Mouse (Mus musculus) brown adipose tissue, adult 24 weeks (tissue): ENCODE measurements around the gene Sf3a1. TPM values are rescaled to one million over a fixed set of nuclear protein-coding genes. Genes with fewer than 3 reads are reported as not detected.
"Not testable (repeated sequence)": the region's sequence is repeated elsewhere in the genome, so short reads cannot be mapped to it uniquely, and the experiment has no call there.

ENCODE experiments used
- H3K27ac ChIP-seq: fragments of 200-500 bp; replicated peaks from 2 replicates; pipeline ENCODE4 v1.5.1; 2012; ENCODE audit warnings: low read depth, mild to moderate bottlenecking, low read length
- H3K4me1 ChIP-seq: fragments of 200-500 bp; 2 replicates; pipeline ENCODE4 v1.6.1; 2012; ENCODE audit warnings: low read length, mixed read lengths; ENCODE audit not compliant: control insufficient read depth, insufficient read depth, insufficient read length
- H3K4me3 ChIP-seq: fragments of 200-500 bp; 2 replicates; pipeline ENCODE4 v1.5.1; 2012; ENCODE audit warnings: low read depth, mild to moderate bottlenecking, low read length, moderate library complexity; ENCODE audit not compliant: insufficient read depth
- polyA plus RNA-seq: library from polyadenylated mRNA; stranded (reverse); fragments of >200 nt; gene quantifications from 2 replicates; pipeline ENCODE4 v1.2.4, GENCODE M21; 2012; ENCODE audit not compliant: missing spikeins, insufficient read depth, insufficient read length

Gene Sf3a1
- polyA plus RNA-seq, 1 experiment, result 7.3 TPM

DNA sequence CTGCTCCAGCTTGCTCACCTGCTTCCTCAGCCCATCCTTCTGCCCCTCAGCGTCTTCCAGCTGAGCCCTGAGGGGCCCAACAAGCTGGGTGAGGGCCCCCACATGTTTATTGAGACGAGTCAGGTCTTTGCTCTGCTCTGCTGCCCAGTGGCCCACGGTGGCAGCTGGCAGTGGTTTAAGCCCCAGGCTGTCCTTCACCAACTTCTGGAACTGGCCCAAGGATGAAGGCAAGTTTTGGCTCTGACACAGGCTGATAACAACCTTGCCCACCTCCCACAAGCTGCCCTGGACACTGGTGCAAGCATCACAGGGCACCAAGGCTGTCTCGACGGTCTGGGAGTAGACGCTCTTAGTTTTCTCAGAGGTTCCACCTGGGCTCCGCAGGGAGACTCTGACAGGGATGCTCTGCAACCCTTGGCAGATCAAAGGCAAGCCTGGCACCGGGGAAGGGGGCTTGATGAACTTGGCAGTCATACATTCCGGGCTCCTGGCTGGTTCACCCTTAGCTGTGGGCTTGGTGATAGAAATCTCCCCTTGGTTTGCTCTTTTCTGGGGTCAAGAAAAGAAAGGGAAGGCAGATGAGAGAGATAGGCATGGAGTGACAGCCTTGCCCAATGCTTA lies 11.5 kb upstream of the Sf3a1 start:
- H3K27ac ChIP-seq, result no peak overlapping the region
- H3K4me1 ChIP-seq, result peaks cover 5% of the 10 kb centered on the region
- H3K4me3 ChIP-seq, result no peak overlapping the region

DNA sequence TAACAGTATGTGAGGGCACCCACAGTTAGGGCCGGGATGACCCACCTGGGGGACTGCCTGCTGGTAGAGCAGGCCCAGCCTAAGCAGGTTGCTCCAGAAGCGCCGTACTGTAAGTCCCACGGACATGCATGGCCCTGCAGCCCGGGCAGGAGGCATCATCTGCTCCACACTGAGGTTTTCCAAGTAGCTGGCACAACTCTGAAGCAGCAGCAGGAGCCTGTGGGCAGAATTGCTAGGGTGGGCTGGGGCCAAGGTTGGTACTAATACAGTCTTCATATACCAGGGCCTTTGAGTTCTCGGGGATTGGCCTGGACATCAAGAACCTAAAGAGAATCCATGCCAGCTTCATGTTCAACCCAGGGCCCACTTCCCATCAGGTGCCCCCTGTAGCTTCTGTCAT lies 10.3 kb upstream of the Sf3a1 start:
- H3K4me1 ChIP-seq, result peaks cover 5% of the 10 kb centered on the region
- no peak overlapping the region for H3K4me3 ChIP-seq
- H3K27ac ChIP-seq, result no peak overlapping the region

DNA sequence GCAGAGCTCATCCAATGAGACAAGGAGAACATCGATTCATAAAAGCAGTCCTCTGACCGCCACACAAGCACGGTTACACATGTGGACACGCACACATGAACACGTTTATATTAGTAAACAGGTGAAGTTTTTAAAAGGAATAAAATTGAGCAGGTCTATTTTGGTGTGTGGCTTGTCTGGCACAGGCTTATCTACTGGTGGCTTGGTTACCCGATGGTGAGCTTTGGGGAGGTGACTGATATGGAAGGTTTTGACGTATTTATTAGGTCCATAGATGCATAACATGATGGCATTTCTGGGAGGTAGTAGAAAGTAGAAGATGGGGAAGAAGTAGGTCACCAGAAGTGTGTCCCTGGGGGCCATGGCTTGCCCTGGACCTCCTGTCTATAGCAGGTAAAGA lies 6.5 kb upstream of the Sf3a1 start:
- H3K4me1 ChIP-seq, result 0 out of 2 replicates have a peak, but pooled peaks cover under 1% of the 10 kb centered on the region
- H3K27ac ChIP-seq, result no peak overlapping the region
- H3K4me3 ChIP-seq, result no peak overlapping the region

GRCm38 (mm10) chr11:4155641-4156040 lies 4.5 kb upstream of the Sf3a1 start:
- H3K27ac ChIP-seq, result no peak overlapping the region
- no peaks in the 10 kb centered on the region; the same call in 1 of the 2 replicates for H3K4me1 ChIP-seq
- no peak overlapping the region for H3K4me3 ChIP-seq

GRCm38 (mm10) chr11:4158676-4159075 lies 1.5 kb upstream of the Sf3a1 start:
- Histone ChIP-seq H3K4me3 (no peak overlapping the region), H3K4me1 (peaks cover 3% of the 10 kb centered on the region; the same call in 1 of the 2 replicates), H3K27ac (no peak overlapping the region)

DNA sequence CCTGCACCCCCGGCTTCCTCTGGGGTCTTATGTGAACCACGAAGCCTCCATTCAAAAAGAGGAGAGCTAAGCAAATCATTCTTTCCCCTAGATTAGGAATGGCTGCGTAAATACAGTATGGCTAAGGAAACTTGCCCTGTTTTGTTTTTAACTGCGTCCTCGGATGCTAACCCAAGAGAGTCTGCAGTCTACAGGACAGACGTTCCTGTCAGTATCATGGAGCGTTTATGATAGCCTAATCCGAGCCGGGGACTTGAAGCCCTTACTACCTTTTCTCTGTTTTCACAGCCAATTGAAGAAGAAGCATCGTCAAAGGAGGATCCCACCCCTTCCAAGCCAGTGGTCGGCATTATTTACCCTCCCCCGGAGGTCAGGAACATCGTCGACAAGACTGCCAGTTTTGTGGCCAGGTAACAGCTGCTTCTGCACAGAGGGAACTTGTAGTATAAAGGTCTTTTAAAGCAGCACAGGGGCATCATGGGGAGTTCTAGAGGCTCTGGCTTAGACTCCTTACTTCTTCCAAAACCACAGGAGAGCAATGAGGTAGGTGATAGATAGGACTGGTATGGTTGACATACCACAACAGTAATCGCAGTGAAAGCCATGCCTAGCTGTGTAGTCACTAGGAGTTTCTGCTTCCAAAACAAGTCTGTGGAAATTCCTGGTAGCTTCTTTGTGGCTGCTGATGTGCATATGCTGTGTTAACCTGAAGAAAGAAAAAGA lies 769 bp downstream of the Sf3a1 start:
- Histone ChIP-seq H3K4me1 (peaks cover 3% of the 10 kb centered on the region; the same call in 1 of the 2 replicates), H3K27ac (peak overlapping the region; percentile 85; the same call in 1 of the 2 replicates), H3K4me3 (peak overlapping the region; percentile 95)

DNA sequence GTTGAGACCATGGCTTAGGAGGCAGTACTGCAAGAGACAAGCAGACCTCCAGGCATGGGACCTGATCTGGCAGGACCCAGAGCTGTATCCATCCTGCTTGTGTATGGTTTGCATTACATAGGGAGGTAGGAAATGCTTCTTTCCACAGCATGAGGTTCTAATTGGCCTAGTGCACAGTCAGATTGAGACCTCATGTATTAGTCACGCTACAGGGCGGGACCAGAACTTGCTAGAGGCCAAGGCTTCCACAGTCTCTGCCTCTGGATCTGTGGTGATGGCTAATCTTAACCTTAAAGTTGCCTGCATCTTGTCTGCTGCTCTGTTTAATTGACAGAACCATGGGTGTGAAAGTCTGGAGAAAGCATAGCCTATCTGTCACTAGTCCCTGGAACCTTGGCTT lies 4.6 kb downstream of the Sf3a1 start:
- H3K4me3 ChIP-seq, result no peak overlapping the region
- H3K4me1 ChIP-seq, result peaks cover 3% of the 10 kb centered on the region; the same call in 1 of the 2 replicates
- no peak overlapping the region for H3K27ac ChIP-seq

- Histone ChIP-seq H3K4me3 (no peak overlapping the region), H3K27ac (no peak overlapping the region), H3K4me1 (no peaks in the 10 kb centered on the region)
Measured at GRCm38 (mm10) chr11:4166467-4167090, 6.4 kb downstream of the Sf3a1 start.

GRCm38 (mm10) chr11:4174586-4174985 lies 14.4 kb downstream of the Sf3a1 start:
- Histone ChIP-seq H3K4me3 (no peak overlapping the region), H3K27ac (peak overlapping the region; percentile 33; the same call in 1 of the 2 replicates)

GRCm38 (mm10) chr11:4177716-4178115 lies 17.6 kb downstream of the Sf3a1 start:
- Histone ChIP-seq H3K4me3 (no peak overlapping the region), H3K27ac (no peak overlapping the region), H3K4me1 (no peaks in the 10 kb centered on the region)

More at GRCm38 (mm10) chr11:4174586-4174985, 14.4 kb downstream of the Sf3a1 start:
- no peaks in the 10 kb centered on the region for H3K4me1 ChIP-seq

GRCm38 (mm10) chr11:4182061-4182460 lies 21.9 kb downstream of the Sf3a1 start:
- H3K27ac ChIP-seq, result no peak overlapping the region
- H3K4me1 ChIP-seq, result no peaks in the 10 kb centered on the region
- H3K4me3 ChIP-seq, result no peak overlapping the region

DNA sequence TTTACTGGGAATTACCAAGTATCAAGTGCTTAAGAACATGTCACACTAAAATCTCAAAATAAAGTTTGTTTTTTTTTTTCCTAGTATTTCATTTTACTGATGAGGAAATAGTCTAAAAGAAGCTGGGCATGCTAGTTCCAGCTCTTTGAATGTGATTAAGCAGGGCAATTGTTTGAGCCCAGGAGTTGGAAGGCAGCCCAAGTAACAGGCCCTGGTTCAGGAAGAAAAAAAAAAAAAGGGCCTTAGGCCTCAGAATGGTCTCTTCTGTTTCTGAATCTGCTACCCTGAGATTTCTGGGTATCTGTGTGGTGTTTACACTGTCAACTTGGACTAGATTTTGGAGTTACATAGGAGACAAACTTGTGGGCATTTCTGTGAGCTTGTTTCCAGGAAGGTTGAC lies 23.4 kb downstream of the Sf3a1 start:
- Histone ChIP-seq H3K27ac (peak overlapping the region; percentile 52), H3K4me1 (no peaks in the 10 kb centered on the region), H3K4me3 (no peak overlapping the region)

DNA sequence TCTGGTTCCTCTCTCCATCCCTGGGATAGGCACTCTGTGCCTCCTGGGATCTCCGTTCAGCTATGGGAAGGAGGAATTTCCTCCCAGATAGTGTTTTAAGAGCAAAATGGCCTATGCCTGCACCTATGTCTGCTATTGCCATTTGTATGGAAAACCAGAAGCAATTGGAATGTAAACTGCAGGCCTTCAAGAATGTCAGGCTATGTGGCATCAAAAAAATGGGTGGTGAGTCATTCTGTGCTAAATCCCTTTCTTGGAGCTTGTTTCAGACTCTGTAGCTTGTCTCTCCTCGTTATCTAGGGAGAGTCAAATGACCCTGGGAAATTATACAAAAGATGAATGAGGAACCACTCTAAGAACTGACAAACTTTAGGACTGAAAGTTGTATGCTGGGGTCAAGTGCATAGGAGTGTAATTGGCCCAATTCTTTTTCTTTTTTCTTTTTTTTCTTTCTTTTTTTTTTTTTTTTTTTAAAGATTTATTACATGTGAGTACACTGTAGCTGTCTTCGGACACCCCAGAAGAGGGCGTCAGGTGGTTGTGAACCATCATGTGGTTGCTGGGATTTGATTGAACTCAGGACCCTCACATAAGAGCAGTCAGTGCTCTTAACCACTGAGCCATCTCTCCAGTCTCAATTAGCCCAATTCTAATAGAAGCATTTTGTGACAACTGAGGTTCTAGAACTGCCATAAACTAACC lies 24.3 kb downstream of the Sf3a1 start:
- H3K4me1 ChIP-seq, result peaks cover 2% of the 10 kb centered on the region; the same call in 1 of the 2 replicates
- no peak overlapping the region for H3K27ac ChIP-seq
- no peak overlapping the region for H3K4me3 ChIP-seq

- not testable (repeated sequence) for H3K4me3 ChIP-seq, H3K27ac ChIP-seq, H3K4me1 ChIP-seq
Measured at GRCm38 (mm10) chr11:4185480-4185879, 25.3 kb downstream of the Sf3a1 start.
